Mouse (Mus musculus) brain, embryonic 14.5 days (tissue): ENCODE results near the gene Heatr4. TPM values are rescaled to one million over a fixed set of nuclear protein-coding genes. Genes with fewer than 3 reads are reported as not detected.

Experiments used
- DNase-seq: peaks from one replicate; pipeline ENCODE4 v3.0.0-alpha.2; 2011; ENCODE audit warnings: low read depth
- CTCF ChIP-seq: fragments of 200-500 bp; IDR thresholded peaks from 2 replicates; pipeline ENCODE4 v1.5.1; 2012; ENCODE audit warnings: inconsistent platforms, mild to moderate bottlenecking, moderate library complexity, borderline replicate concordance; ENCODE audit not compliant: insufficient read depth, insufficient read length; ENCODE audit errors: extremely low read depth
- POLR2A ChIP-seq: fragments of 200-500 bp; IDR thresholded peaks from 2 replicates; pipeline ENCODE4 v1.6.1; 2012; ENCODE audit warnings: mild to moderate bottlenecking, inconsistent platforms, borderline replicate concordance; ENCODE audit not compliant: poor library complexity, insufficient read depth, insufficient read length, severe bottlenecking; ENCODE audit errors: extremely low read depth
- polyA plus RNA-seq: library from polyadenylated mRNA; depleted of rRNA; stranded (reverse); fragments of >200 nt; gene quantifications from 2 replicates; pipeline ENCODE4 v1.2.3, GENCODE M21; 2012

The Heatr4 gene
- polyA plus RNA-seq, 1 experiment = not detected

GRCm38 (mm10) chr12:84011251-84012040 is 26.8 kb upstream of the Heatr4 start:
- peak; percentile 96 for DNase-seq
- 0 out of 2 replicates have a peak, but pooled peaks have one; percentile 1 for TF ChIP-seq CTCF
- TF ChIP-seq POLR2A = no peak

GRCm38 (mm10) chr12:84010201-84010600 is 25.5 kb upstream of the Heatr4 start:
- no peak for TF ChIP-seq POLR2A
- no peak for TF ChIP-seq CTCF
- peak; percentile 14 for DNase-seq

- peak; percentile 95 for DNase-seq
Measured at GRCm38 (mm10) chr12:84009171-84009965, 24.7 kb upstream of the Heatr4 start, which contains the start of gene Acot1. Gene Acot1, plus strand, starts transcription at chr12:84009490.

- DNase-seq = no peak
- no peak for TF ChIP-seq POLR2A
- no peak for TF ChIP-seq CTCF
Measured at GRCm38 (mm10) chr12:84008729-84009128, 24.1 kb upstream of the Heatr4 start.

- TF ChIP-seq POLR2A = no peak
- TF ChIP-seq CTCF = no peak
- DNase-seq = no peak
Measured at GRCm38 (mm10) chr12:84008251-84008650, 23.6 kb upstream of the Heatr4 start.

- TF ChIP-seq POLR2A (no peak), CTCF (no peak)
- no peak for DNase-seq
Measured at GRCm38 (mm10) chr12:84003866-84004265, 19.2 kb upstream of the Heatr4 start.

GRCm38 (mm10) chr12:84000418-84000817 is 15.8 kb upstream of the Heatr4 start:
- no peak for TF ChIP-seq CTCF
- no peak for TF ChIP-seq POLR2A
- DNase-seq = no peak

GRCm38 (mm10) chr12:83999237-83999636 is 14.6 kb upstream of the Heatr4 start:
- peak; percentile 30 for DNase-seq

GRCm38 (mm10) chr12:83998341-83999107 is 13.9 kb upstream of the Heatr4 start:
- no peak for TF ChIP-seq CTCF
- peak; percentile 69 for DNase-seq

- DNase-seq = no peak
- TF ChIP-seq POLR2A = no peak
- no peak for TF ChIP-seq CTCF
Measured at GRCm38 (mm10) chr12:83997221-83997620, 12.6 kb upstream of the Heatr4 start.

GRCm38 (mm10) chr12:83989378-83989777 is 4.7 kb upstream of the Heatr4 start:
- TF ChIP-seq CTCF = no peak
- no peak for TF ChIP-seq POLR2A
- DNase-seq = no peak

GRCm38 (mm10) chr12:83988483-83988882 is 3.8 kb upstream of the Heatr4 start:
- TF ChIP-seq POLR2A (no peak), CTCF (no peak)
- DNase-seq = peak; percentile 29

GRCm38 (mm10) chr12:83987583-83988441 is 3.2 kb upstream of the Heatr4 start, which contains the start of gene Acot2:
Gene Acot2, plus strand, starts transcription at chr12:83987861.
- peak; percentile 93 for DNase-seq
- TF ChIP-seq POLR2A = peak; percentile 50; the same call in 1 of the 2 replicates
- TF ChIP-seq CTCF = peak; percentile 75

- no peak for TF ChIP-seq CTCF
- no peak for TF ChIP-seq POLR2A
- no peak for DNase-seq
Measured at GRCm38 (mm10) chr12:83987242-83987582, 2.6 kb upstream of the Heatr4 start.
